Mouse (Mus musculus): Measurements from ENCODE around the gene Chit1.

Chit1 gene

GRCm38 (mm10) chr1:134136351-134136750 lies 25.3 kb downstream of the Chit1 start:
- no peak for DNase-seq (ENCODE audit: extremely low read depth, insufficient read length, low spot score)

- DNase-seq (ENCODE audit: extremely low read depth, insufficient read length, low spot score) = no peak
These were observed 27.4 kb downstream of the Chit1 start for GRCm38 (mm10) chr1:134138424-134138823.

DNA sequence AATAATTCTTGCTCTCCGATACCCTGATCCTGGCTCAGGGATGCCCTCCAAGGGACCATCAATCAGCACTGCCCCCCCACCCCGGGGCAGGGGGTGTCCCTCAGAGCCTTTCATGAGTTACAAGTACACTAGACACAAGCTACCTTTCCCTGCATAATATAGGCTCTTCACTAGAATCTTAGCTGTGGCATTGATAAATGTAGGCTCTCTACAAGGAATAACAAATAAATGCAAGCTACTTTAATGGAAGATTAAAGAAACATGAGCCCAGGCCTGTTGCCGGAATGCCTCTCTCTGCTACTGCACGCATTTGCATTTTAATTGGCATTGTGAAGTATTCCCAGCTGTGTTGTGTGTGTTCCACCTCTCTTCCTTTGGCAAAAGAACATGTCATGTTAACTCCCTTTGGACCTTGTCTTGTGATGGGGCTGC lies 31.3 kb downstream of the Chit1 start:
- DNase-seq (ENCODE audit: extremely low read depth, insufficient read length, low spot score) = no peak

- no peak for DNase-seq (ENCODE audit: extremely low read depth, insufficient read length, low spot score)
These were observed 35.0 kb downstream of the Chit1 start for GRCm38 (mm10) chr1:134146066-134146465.

- no peak for DNase-seq (ENCODE audit: extremely low read depth, insufficient read length, low spot score)
These were observed 39.0 kb downstream of the Chit1 start for GRCm38 (mm10) chr1:134150076-134150475.

DNA sequence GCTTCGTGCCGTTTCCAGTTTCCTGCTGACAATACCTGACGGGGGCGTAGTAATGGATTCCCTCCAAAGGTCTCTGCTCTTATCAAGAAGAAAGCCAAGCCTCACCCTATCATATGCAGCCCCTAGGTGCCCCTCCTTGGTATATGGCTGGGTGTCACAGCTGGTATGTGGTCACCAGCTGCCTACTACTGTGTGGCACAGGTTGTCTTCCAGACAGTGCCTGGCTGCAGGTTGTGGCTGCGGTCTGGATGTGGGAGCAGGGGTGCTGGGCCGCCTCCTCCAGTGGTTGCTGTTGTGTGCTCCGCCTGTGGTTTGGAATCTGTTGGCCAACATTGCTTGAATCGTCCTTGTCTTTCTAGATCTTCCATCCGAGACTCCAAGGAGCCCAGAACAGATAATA lies 39.7 kb downstream of the Chit1 start:
- no peak for DNase-seq (ENCODE audit: extremely low read depth, insufficient read length, low spot score)

GRCm38 (mm10) chr1:134151655-134152412 lies 40.8 kb downstream of the Chit1 start:
- peak; percentile 52 for DNase-seq (ENCODE audit: extremely low read depth, insufficient read length, low spot score)

- DNase-seq (ENCODE audit: extremely low read depth, insufficient read length, low spot score) = no peak
These were observed 41.9 kb downstream of the Chit1 start for GRCm38 (mm10) chr1:134152626-134153590.

DNA sequence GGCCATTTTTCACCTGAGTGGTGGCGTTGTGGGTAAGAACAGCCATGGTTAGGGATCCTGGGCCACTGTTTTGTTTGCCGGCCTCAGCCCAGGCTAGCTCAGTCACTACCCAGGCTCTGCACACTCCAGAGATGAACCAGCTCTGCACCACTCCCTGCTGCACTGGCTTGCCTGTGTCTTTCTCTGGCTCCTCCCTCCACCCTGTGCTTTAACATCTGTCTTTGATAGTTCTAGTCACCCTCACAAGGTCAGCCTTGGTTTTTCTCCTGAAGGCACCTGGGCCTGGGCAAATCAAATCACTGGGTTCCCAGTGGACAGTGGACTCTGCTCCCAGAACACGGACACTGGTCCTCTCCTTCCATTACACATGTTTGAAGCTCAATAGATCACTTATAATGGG lies 43.1 kb downstream of the Chit1 start:
- DNase-seq (ENCODE audit: extremely low read depth, insufficient read length, low spot score) = no peak

- DNase-seq (ENCODE audit: extremely low read depth, insufficient read length, low spot score) = no peak
These were observed 43.6 kb downstream of the Chit1 start for GRCm38 (mm10) chr1:134154655-134155054.

DNA sequence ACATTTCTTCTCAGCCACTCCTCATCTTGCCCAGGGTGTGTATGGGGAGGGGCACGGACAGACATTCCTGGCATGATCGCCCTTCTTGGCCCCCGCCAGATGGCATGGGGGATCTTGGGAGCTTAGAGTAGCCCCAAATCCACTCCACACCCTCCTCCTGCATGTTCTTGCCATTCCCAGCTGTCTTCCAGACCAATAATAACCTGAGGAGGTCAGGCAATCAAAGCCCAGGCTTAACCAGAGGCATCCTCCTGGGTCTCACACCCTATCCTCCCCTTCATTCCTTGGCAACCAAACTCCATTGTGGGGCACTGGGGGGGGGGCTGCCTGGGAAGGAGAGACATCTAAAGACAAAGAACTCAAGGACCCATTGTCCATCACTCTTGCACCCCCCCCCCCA lies 49.4 kb downstream of the Chit1 start:
- DNase-seq (ENCODE audit: extremely low read depth, insufficient read length, low spot score) = no peak

DNA sequence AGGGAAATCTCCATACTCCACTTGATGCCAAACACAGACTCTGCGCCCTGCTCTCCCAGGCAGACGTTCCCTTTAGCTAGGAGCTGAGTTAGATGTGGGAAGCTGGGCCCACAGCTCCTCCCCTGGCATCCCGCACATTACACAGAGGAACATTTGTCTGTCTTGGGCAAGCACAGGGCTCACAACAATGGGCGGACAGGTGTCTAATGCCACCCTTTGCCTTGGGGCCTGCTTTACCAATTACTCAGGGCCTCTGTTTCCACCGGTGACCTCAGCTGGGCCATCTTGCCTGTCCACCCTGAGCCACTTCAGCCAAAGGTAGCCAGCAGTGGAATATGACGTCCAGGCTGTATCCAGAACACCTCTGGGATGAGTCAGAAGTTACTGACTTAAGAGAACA lies 50.4 kb downstream of the Chit1 start:
- no peak for DNase-seq (ENCODE audit: extremely low read depth, insufficient read length, low spot score)

DNA sequence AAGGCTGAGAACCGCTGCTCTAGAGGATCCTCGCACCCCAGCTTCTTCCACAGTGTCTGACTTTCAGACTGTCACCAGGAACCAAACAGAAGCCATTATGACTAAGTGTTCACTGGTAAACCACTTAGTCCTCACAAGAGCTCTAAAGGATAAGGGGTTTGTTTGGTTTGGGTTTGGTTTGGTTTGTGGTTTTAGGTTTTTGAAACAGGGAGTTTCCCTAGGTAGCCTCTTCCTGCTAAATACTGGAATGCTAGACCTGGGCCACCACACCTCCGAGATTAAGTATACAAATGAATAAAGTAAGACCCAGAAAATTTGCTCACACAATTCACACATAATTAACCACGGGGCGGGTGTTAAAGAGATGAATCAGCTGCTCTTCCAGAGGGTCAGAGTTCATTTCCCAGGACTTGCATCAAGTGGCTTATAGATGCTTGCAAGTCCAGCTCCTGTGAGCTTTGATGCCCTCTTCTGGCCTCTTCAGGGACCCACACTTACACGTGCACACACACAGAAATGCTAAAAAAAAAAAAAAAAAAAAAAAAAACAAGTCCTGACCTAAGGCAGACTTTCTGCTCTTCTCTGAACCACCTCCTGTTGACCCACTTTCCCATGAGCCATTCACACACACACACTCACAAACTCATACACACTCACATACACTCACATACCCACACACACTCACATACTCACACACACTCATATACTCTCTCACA lies 51.6 kb downstream of the Chit1 start:
- DNase-seq (ENCODE audit: extremely low read depth, insufficient read length, low spot score) = no peak

DNA sequence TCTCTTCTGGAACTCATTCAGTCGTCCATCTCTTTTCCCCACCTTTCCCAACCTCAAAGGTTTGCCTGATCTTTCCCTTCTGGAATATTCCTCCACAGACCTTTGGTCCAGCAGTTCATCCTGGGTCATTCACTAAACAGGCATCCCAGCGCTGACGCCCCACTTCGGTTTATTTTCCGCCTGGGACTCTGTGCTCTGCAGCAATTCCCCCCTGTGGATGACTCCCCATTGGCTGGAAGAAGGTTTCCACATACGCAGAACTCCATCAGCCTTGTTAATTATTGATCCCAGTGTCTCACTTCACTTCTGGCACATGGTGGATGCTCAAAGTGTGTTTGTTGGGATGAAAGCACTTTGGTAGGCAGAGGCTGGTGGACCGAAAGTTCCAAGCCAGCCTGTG lies 52.4 kb downstream of the Chit1 start:
- DNase-seq (ENCODE audit: extremely low read depth, insufficient read length, low spot score) = no peak

DNA sequence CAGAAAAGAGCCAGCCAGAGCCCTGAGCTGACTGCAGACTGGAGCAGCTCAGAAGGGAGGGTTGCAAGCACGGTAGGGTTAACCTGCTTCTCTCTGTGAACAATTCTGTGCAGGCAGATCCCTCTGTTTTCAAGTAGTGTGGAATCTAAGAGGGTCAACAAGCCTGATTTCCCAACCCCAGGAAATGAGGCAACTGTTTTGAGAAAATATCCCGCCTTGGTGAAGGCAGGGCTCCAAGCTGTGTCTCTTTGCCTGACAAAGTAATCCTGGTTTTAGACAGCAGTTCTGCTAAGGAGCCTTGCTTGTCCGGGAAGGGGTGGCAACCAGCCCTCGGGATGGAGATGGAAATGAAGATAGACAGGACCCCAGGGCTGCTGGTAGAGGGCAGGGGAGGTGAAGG lies 53.4 kb downstream of the Chit1 start:
- DNase-seq (ENCODE audit: extremely low read depth, insufficient read length, low spot score) = no peak

DNA sequence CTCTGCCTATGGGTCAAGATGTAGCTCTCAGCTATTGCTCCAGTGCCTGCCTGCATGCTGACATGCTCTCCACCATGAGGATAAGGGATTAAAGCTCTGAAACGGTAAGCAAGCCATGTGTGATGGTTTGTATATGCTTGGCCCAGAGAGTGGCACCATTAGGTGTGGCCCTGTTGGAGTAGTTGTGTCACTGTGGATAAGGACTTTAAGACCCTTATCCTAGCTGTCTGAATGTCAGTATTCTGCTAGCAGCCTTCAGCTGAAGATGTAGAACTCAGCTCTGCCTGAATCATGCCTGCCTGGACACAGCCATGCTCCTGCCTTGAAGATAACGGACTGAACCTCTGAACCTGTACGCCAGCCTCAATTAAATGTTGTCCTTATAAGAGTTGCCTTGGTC lies 55.5 kb downstream of the Chit1 start:
- no peak for DNase-seq (ENCODE audit: extremely low read depth, insufficient read length, low spot score)

DNA sequence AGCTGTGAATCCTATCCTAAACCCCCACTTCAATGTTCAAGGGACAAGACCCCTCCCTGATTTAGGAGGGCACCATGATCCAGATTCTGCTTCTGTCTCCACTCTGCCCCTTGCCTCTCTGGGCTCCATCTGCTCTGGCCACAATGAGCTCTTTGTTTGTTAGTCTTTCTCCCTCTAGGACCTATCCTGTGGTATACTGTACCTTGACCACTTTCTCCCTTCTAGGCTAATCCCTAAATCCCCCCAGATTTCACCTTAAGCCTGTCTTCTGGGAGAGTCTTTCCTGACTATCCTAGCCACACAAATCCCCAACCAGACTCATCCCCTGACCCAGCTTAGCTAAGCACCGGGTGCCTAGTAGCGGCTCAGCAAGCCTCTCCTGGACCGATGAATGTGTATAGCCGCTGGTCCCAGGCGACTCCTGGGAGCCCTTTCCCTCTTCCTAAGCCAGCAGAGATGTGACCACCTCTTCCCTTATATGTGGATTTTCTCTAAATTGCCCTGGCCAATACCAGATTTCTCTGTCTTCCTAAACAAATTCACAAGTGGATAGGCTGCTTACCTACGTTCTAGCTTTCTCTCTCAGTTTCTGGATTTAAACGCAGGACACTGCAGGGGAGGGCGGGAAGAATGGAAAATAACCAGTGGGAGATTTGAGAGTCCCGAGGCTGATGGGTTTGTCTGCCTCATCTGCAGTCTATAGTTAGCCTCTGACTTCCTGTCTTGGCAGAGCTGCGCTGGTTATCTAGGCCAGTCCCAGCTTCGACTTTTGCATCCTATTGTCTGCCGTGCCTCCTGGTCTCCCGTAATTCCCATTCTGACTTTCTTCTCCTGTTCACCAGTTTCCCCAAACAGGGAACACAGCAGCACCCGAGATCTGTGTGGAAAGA lies 56.6 kb downstream of the Chit1 start:
- DNase-seq (ENCODE audit: extremely low read depth, insufficient read length, low spot score) = no peak

- DNase-seq (ENCODE audit: extremely low read depth, insufficient read length, low spot score) = no peak
These were observed 57.5 kb downstream of the Chit1 start for GRCm38 (mm10) chr1:134168567-134168966.

DNA sequence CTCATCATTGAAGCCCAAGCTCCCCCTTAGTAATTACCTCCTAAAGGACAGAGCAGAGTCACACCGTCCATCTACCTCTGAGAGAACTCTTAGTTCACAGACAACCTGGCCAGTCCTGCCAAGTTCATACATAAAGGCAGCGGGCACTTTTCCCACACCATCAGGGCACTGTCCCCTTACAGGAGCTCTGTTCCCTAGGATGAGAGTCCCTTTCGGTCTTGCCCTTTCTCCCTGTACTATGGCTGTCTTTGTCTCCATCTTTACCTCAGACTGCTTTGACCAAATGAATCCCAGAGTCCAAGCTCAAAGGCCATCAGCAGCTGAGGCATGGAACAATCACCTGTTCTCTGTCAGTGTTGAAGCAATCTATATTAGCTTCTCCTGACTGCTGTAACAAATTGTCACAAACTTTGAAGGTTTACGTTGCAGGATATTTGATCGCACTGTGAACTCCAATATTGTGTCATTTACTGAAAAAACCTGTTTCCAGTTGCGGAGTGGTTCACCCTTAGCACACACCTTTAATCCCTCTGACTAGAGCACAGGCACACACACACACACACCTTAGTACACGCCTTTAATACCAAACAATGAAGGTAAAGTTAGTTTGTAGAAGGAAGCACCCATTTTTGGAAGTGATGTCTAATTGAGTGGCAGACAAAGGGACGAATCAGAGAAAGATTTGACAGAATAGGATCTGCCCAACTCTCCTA lies 58.1 kb downstream of the Chit1 start:
- DNase-seq (ENCODE audit: extremely low read depth, insufficient read length, low spot score) = no peak

- DNase-seq (ENCODE audit: extremely low read depth, insufficient read length, low spot score) = no peak
These were observed 62.0 kb downstream of the Chit1 start for GRCm38 (mm10) chr1:134173081-134173480.
